Mouse (Mus musculus): ENCODE results near the gene Hpdl.

GRCm38 (mm10) chr4:116786587-116786986, 34.9 kb downstream of the Hpdl start:
- TF ChIP-seq CTCF (IDR thresholded peaks at IDR 0.05; ENCODE audit: low read depth, low read length) = no peak
- TF ChIP-seq GATA1 (IDR thresholded peaks at IDR 0.05; ENCODE audit: borderline replicate concordance, low read length) = no peak
- no peak for TF ChIP-seq GATA2 (IDR thresholded peaks at IDR 0.05; ENCODE audit: borderline replicate concordance, low read depth, low read length)
- no peak for TF ChIP-seq TAL1 (conservative IDR thresholded peaks at IDR 0.05; ENCODE audit: low read depth, low read length)

Measured in G1E (cell line).